Mouse (Mus musculus) mouse embryonic stem cell (cell line): ENCODE results near the gene Ints1.

Source experiments
- in situ Hi-C, 2 experiments: fragments of 300-500 bp; cut with MboI; formaldehyde crosslinking; loops; 1 replicate in 1 of 2; 3 replicates in 1 of 2; pipeline ENCODE4 v1.14.3; 2019 to 2020; ENCODE audit warnings: low sequenced_read_pairs in 2 of 2, low pct_unique_long_range_greater_than_20kb in 1 of 2, mixed read lengths in 1 of 2; ENCODE audit not compliant: unreplicated experiment in 1 of 2

Ints1 gene

DNA sequence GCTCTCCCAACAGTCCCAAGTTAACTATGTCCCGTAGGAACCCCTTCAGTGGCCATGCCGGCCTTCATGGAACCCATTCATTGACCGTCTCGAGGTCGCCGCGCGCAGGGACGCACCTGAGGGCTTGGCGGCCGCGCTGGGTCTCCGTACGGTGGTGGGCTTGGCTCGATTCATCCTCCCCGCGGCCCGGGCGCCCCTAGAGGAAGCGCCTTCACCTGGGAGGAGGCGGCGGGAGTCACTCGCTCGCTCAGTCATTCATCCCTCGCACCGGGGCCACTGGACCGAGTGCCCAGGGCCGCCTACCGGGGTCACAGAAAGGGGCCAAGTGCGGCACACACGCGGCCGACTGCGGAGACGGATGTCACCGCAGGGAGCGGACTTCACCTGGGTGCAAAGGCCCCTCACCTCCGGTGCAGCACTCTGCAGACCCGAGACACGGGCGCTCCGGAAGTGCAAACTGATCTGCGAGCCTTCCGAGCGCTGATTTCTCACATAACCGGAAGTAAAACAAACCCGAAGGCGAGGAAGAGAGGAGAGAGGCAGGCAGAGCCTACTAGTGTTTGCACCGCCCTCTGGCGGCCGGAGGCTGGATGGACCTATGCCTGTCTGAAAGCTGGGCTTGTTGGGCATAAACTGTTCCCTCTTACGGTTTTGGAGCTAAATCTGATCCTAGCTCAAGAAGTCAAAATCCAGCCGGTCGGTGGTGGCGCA lies at the start of gene Ints1:
Ints1 (minus strand) TSS at position 459 of the 711 bp plus-strand sequence.
- in situ Hi-C loops: no loop called here

DNA sequence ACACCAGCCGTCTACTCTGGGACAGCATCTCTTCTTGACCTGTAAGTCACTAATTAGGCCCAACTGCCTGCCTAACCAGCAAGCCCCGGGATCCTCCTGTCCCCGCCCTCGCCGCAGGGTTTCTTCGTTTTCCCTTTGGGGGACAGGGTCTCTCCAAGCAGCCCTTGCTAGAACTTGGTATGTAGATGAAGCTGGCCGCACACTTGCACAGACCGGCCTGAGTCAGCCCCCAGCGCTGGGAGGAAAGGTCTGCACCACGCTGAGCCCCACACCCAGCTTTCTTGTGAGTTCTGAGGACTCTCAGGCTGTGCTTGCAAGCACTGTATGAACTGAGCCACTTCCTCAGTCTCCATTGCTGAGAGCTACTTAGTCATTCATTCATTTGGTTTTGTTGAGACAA lies 49.1 kb upstream of the Ints1 start:
- in situ Hi-C loops: no loop called here

DNA sequence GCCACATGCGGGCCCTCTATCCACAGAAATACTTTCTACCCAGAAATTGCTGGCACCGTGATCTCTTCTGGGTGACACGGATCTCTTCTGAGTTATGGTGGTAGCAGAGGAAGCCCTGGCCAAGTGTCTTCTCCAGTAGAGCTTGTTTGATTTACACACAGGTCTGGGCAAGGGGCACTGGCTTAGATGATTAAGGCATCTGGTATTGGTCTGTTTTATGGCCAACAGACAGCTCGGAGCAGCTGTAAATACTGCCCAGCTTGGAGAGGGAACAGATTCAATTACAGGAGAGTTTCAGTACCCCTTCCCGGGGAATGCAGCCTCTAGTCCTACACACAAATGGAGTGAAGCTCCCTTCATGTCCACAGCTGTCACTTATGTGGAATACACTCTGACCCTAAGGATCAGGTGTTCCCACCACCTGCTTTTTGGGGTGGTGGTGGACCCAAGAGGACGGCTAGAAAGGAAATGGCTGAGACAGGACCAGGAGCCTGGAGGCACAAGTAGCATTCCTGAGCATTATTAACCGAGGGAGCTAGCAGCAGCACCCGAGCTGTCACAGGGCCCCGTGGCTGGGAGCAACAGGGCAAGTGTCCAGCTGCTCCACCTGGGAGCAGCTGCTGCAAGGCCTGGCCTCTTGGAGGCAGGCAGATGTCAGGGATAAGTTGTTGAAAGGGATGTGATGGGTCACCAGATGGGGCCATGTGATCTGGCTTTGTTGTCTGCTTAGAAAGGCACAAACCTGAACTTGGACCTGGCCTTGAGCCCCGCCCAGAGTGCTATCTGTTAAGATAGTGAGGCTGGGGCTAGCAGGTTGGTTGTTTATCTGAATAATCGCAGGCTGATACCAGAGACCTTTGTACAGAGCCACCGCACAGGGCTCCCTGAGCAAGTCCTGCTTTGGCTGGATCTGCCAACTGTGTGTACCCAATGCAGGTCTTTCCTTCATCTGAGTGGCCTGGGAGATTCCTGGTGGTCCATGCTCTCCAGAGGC lies 46.3 kb upstream of the Ints1 start:
- in situ Hi-C loops: no loop called here

DNA sequence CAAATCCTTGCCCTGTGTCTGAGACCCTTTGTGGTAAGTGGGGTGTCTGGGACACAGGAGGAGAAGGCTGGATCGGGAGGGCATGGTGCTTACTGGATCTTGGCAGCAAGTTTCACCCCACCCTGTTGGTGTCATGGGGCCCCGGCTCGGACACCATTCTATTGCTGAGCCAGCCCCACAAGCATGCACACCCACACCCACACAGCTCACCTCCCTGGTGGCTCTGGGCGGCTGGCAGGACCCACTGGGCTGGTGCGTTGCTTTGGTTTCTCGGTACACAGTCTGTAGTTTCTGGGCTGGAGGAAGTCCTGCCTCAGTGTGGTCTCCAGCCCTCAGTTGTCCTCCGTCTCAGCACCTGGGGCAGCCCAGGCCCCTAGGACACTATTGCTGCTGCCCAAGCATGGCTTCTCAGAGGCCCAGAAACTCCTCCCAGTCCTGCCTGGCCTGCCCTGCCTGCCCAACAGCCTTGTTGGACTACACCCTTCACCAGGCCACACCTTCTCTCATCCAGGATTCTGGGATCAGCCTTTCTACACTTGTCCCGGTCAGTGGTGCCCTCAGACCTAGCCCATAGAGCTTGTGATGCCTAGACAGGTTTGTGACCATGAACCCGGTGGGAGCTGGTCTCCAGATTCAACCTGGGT lies 44.2 kb upstream of the Ints1 start, which contains the start of gene Tmem184a:
Tmem184a (minus strand) TSS at position 380 of the 644 bp plus-strand sequence.
- in situ Hi-C loops: no loop called here

DNA sequence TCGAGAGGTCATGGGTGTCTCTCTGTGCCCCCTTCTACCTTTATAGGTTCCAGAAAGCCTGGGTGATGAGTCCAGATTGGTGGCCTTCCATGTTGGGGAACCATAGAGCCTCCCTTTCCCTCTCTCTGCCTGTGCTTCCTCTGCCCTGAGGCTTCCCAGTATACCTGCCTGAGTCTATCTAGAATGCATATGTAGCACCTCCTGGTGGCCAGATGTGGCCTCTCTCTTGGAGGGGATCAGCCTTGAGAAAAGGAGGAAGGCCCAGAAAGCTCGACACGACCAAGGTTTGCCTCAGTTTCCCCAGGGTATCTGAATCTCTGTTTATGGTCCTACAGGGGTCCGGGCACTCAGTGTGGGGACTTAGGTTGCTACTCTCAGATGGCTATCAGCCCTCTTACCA lies 43.3 kb upstream of the Ints1 start:
- in situ Hi-C loops: no loop called here

DNA sequence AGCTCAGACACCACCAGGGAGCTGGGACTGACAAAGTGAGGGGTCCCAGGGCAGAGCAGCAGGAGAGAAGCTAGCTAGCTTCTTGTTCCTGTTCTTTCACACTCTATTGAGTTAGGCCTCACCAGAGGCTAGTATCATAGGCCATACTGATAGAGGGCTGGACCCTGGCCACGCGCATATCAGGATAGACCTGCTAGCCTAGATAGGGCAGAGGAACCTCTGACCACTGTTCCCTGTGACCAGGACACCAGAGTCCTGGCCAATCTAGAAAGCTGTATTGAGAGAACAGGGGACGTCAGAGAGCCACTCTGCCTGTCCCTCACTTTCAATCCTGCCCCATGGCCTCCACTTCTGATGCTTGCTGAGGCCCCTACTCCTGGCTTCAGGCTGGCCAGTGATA lies 42.6 kb upstream of the Ints1 start:
- in situ Hi-C loops: no loop called here

DNA sequence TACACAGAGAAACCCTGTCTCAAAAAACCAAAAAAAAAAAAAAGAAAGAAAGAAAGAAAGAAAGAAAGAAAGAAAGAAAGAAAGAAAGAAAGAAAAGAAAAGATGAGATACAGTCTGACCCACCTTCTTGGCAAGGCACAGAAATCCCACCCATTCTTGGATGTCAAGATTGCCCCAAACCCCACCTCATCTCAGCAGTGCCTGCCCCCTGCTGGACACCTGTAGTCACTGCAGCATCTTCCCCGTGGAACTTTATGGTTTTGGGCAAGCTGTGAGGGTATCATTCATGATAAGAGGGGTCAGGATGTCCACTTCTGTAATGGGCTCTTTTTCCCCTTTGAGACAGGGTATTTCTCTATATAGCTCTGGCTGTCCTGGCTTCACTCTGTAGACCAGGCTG lies 41.8 kb upstream of the Ints1 start:
- in situ Hi-C loops: no loop called here

DNA sequence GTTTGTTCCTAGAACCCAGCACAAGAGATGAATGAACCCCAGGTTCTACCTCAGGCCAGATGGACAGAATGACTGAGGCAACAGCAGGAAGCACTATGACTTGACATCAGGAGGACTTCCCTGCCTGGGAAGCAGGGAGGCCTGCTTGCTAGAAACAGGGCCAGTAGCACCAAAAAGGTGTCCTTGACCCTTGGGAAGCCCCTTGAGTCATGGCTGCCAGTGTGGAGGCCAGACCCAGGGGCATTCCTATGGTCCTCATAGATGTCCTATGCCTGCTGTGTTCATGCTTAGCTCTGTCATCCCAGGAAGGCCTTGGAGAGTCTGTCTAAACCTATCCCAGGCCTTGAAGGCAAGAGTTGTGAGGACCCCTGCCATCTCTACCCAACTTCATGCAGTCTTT lies 41.0 kb upstream of the Ints1 start:
- in situ Hi-C loops: no loop called here

DNA sequence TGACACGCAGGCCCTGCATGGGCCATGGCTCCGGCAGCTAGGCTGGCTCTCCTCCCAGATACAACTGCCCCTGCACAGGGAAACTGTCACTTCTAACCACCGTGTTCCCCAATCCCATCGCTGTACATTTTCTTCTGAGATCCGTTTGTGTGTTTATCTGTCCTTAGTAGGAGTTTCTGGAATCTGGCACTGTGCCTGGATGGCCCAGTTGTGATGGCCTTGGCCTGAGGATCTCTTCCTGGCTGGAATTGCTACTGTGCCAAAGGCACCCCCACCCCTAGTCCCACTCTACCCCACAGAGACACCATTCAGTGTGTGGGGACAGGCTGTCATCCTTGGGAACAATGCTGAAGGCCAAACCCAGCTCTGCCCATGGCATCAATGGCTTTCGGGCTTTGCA lies 40.5 kb upstream of the Ints1 start:
- in situ Hi-C loops: no loop called here

DNA sequence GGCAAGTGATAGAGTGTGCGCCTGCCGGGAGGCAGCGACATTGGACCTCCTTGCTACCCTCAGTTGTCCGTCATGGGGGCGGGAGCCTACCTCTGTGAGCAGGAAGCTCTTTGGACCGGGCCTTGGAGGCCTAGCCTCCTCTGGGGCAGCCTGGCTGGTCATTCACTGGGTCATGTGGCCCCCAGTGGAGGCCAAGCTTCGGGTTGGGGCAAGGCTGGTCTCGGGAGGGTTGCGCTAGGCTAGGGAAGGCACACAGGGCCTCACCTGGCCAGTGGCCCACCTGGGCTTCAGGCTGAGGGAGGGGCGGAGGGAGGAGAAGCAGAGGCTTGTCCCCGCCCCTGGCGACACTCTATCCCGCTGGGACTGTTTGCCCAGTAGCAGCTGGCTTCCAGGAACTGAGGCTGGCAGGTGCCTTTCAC lies 38.5 kb upstream of the Ints1 start:
- in situ Hi-C loops: no loop called here

DNA sequence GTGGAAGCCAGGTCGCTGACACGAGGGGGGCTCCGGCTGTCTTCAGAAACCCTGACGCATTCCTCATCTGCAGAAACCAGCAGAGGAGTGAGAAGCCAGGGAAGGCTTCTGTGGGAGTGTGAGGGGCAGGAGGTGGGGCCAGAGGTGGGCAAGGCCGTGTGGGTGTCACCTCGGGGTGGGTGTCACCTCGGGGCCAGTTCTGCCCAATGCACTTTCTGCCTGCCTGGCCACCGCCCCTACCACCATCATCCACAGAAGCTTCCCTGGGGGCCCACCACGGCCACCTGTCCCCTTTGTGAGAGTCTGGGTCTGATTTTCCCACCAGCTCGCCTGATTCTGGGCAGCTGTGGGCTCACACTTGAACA lies 37.6 kb upstream of the Ints1 start:
- in situ Hi-C loops: no loop called here

DNA sequence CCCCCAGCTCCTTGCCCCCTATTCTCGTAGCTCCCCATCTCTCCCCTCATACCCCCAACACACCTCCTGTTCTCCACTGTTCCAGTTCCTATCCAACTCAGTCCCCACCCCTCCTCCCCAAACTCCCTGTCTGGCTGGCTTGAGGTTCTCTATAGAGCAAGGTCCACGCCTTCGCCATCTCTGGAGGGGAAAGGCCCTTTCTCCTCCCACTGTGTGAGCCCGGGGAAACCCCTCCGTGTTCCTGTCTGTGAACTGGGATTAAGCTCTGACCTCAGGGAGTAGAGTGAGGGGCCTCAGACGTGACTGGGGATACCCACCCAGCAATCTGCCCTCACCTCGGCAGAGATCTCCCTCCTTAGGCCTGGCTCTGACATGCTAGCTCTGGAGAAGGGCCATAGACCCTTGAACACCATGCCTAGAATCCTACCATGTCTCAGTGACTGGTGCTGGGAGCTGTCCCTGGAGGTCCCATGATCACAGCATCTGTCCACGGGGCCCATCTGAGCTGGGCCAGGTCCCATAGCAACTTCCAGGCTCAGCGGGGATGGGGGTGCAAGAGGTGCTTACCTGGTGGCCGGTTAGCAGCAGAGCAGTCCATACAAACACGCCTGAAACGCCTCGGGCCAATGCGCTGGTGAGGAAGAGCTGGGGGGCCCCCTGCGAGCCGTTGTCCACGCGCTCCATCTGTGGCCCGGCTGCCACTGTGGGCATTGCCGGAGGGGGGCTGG lies 37.1 kb upstream of the Ints1 start:
- in situ Hi-C loops: no loop called here

DNA sequence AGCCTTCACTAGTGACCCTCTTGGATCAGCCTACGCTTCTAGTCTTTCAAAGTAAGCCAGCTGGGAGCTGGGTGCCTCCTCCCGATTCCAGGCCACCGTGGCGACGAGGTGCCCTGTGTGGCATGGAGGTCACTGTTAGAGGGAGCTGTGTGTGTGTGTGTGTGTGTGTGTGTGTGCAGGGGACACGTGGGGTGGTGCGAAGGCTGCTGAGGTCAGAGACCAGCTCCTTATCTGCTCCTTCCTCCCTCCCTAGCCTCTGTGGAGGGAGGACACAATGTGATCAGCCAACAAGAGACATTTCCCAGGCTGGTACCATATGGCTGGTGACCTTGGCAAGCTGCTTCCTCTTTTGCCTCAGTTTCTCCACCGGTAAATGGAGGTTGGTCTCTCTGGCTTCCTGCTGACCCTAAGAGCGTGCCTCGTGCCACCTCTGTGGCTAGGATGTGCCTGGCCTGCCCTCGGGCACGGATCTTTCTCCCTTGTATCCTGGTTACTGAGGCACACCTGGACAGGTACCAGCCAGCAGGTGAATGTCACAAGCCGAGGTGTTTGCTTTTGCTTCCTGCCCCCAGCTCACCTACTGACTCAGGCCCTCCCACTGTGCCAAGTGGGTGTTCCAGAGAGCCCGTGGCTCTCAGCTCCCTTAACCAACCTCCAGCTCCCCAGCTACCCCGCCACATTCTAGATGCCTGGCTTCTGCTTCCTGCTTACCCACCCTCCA lies 36.4 kb upstream of the Ints1 start:
- in situ Hi-C loops: no loop called here

DNA sequence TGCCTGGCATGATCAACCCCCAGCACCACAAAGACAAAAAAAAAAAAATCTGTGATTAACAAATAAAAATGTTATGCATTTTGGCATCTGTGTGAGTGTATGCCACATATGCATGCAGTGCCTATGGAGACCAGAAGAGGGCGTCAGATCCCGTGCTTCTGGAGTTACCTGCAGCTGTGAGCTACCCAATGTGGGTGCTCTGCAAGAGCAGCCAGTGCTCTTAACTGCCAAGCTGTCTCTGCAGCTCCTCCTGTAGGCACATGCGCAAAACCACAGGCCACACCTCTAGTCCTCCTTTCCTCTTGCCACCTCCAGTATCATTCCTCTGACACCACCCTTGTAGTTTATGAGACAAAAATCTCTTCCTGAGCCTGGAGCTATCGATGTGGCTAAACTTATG lies 33.9 kb upstream of the Ints1 start:
- in situ Hi-C loops: no loop called here

DNA sequence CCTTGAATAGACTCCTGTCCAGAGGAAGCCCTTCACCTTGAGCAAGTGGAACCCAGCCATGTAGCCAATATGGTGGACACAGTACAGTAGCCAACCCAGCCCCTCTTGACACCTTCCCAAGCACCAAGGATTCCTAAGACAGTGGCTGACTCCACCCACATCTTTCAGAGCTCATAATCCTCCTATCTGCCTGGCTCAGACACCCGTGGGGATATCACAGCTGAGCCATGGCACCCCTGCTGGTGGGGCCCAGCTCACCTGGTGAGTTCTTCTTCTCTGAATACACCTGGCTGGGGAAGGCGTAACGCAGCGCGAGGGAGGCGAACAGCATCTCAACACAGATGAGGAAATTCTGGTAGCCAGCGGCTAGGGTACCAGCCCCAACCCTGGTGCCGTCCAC lies 30.4 kb upstream of the Ints1 start:
- in situ Hi-C loops: no loop called here

DNA sequence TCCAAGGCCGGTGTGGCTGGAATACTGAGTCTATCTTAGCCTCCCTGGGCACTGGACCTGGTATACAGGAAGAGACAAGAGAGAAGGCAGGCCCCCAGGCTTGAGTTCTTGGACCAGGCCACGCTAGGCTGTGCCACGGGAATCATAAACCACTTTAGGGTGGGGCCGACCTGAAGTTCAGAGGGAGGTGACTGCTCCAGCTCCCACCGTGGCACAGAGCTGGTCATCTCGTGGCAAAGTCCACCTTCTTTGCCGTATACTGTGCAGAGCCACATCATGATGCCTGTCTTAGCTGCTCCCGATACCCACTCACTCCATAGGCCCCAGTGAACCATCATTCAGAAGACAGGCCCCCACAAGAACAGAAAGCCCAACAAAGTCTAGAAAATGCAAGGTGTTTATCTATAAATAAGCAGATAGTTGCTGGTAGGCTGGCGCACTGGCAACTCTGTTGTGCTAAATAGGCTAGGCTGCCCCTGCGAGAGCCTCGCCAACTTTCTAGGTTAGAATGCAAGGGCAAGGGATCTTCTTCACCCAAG lies 29.2 kb upstream of the Ints1 start:
- in situ Hi-C loops: no loop called here

DNA sequence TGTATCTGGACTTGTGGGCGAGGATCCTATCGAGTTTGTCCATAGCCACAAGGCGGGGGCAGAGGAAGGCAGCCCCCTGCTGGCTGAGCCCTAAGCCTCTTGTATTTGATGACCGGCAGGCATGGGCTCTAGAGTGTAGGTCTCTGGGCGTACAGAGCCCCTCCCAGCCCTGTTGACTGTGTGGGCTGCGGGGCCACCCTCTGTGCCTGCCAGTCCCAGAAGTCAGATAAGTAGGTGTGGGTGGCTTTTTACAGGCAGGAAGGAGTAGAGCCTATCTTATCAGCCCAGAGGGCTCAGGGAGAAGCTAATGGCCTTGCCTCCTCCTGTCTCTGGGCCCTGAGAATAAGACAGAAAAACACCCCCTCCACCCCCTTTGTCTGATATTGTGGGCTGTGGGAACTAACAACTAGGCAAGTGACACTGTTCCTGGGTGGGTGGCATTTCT lies 28.7 kb upstream of the Ints1 start:
- in situ Hi-C loops: no loop called here

DNA sequence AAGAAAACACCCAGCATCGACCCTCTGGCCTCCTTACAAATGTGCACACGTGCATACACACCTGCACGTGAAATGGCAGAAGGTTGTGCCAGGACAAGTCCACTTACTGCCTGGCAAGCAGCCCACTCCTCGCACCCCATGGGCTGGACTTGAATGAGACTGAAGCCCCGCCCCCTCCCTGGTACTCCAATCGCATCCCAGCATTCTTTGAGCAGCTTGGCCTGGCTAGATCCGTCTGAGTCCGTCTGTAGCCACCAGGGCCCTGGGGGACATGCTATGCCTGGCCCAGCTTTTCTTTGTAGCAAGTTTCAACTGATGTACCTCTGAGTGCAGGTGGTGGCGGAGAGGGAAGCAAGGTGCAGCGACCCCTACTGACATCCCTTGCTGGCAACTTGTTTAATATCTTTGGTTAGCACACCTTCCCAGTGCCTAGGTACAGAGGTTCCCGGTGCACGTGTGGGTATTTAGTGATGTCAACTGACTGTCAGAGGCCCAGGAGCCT lies 28.2 kb upstream of the Ints1 start:
- in situ Hi-C loops: no loop called here
